23 mouse cellular contexts compared by ENCODE assay signal in genomic region chr13:46041475-46041874, GRCm38 (mm10).
A peak's percentile ranks its signal among the peaks of the same experiment; 100 is the strongest.
DNase-seq lines count a peak whose midpoint lies in the region; ATAC-seq and TF ChIP-seq lines count a peak whose summit lies in the region.
"Had no signal": no experiment of that assay in that cellular context is flagged by ENCODE, and none has a peak within 500 bp of the region (broad histone marks: within the 10 kb centered on the region; RNA-seq: fewer than 3 reads in every experiment).

No protein-coding gene starts in this region.

- no peak for TF ChIP-seq POLR2A in brain, embryonic 14.5 days (IDR thresholded peaks at IDR 0.05; ENCODE audit: borderline replicate concordance, extremely low read depth, insufficient read depth, insufficient read length, poor library complexity, severe bottlenecking)

- H3K36me3 ChIP-seq in midbrain, embryonic 10.5 days, result no peaks in the 10 kb centered on the region
- H3K36me3 ChIP-seq in midbrain, embryonic 16.5 days (ENCODE audit: control insufficient read depth, insufficient read depth, low read length), result no peaks in the 10 kb centered on the region
- H3K36me3 ChIP-seq in forebrain, embryonic 13.5 days (ENCODE audit: poor library complexity, severe bottlenecking), result no peaks in the 10 kb centered on the region
- no peaks in the 10 kb centered on the region for H3K36me3 ChIP-seq in intestine, postnatal 0 days (ENCODE audit: control insufficient read depth, insufficient read depth)
- H3K36me3 ChIP-seq: embryonic facial prominence, embryonic 13.5 days; G1E; heart, embryonic 15.5 days; hindbrain, embryonic 13.5 days; intestine, embryonic 15.5 days had no signal

- H3K4me3 ChIP-seq in midbrain, embryonic 10.5 days, result no peak overlapping the region
- no peak overlapping the region for H3K4me3 ChIP-seq in midbrain, embryonic 16.5 days (ENCODE audit: low read depth, low read length)
- no peak overlapping the region for H3K4me3 ChIP-seq in forebrain, embryonic 13.5 days
- no peak overlapping the region for H3K4me3 ChIP-seq in intestine, postnatal 0 days (ENCODE audit: low read depth, low read length)
- H3K4me3 ChIP-seq: embryonic facial prominence, embryonic 13.5 days; heart, embryonic 15.5 days; hindbrain, embryonic 13.5 days; intestine, embryonic 15.5 days had no signal

- no peak overlapping the region for H3K9ac ChIP-seq in midbrain, embryonic 16.5 days (ENCODE audit: low read depth, low read length)
- no peak overlapping the region for H3K9ac ChIP-seq in forebrain, embryonic 13.5 days
- H3K9ac ChIP-seq in intestine, postnatal 0 days (ENCODE audit: low read depth, low read length), result no peak overlapping the region
- H3K9ac ChIP-seq: embryonic facial prominence, embryonic 13.5 days; heart, embryonic 15.5 days; hindbrain, embryonic 13.5 days; intestine, embryonic 15.5 days had no signal

- no peaks in the 10 kb centered on the region for H3K9me3 ChIP-seq in midbrain, embryonic 10.5 days (replicated peaks)
- H3K9me3 ChIP-seq in midbrain, embryonic 16.5 days (replicated peaks; ENCODE audit: control insufficient read depth, low read length, poor library complexity, severe bottlenecking), result no peaks in the 10 kb centered on the region
- no peaks in the 10 kb centered on the region for H3K9me3 ChIP-seq in forebrain, embryonic 13.5 days (replicated peaks)
- H3K9me3 ChIP-seq in intestine, postnatal 0 days (ENCODE audit: control insufficient read depth), result no peaks in the 10 kb centered on the region
- H3K9me3 ChIP-seq: embryonic facial prominence, embryonic 13.5 days; G1E; heart, embryonic 15.5 days; hindbrain, embryonic 13.5 days; intestine, embryonic 15.5 days had no signal

- 91% methylated on average over 4 of the region's 4 CpGs for WGBS in midbrain, embryonic 10.5 days
- 62% methylated on average over 4 of the region's 4 CpGs for WGBS in midbrain, embryonic 16.5 days
- WGBS in forebrain, embryonic 13.5 days, result 25% methylated on average over 4 of the region's 4 CpGs
- WGBS in intestine, postnatal 0 days, result 89% methylated on average over 4 of the region's 4 CpGs

- ATAC-seq in midbrain, embryonic 16.5 days, result no peak
- peak; percentile 36 for ATAC-seq in forebrain, embryonic 13.5 days
- no peak for ATAC-seq in CD4-positive, CD25-positive, alpha-beta regulatory T cell, adult 4 months
- no peak for ATAC-seq in intestine, postnatal 0 days
- ATAC-seq: activated CD4-positive, CD25-positive, alpha-beta regulatory T cell, adult 4 months; intestine, embryonic 15.5 days; Patski had no signal

- H3K27me3 ChIP-seq in midbrain, embryonic 10.5 days (ENCODE audit: low read depth, poor library complexity, severe bottlenecking), result no peaks in the 10 kb centered on the region
- no peaks in the 10 kb centered on the region for H3K27me3 ChIP-seq in midbrain, embryonic 16.5 days (ENCODE audit: control insufficient read depth, insufficient read depth, low read depth, low read length)
- no peaks in the 10 kb centered on the region for H3K27me3 ChIP-seq in forebrain, embryonic 13.5 days
- H3K27me3 ChIP-seq in intestine, postnatal 0 days (replicated peaks; ENCODE audit: control insufficient read depth, insufficient read depth, low read length), result no peaks in the 10 kb centered on the region
- H3K27me3 ChIP-seq: embryonic facial prominence, embryonic 13.5 days; heart, embryonic 15.5 days; hindbrain, embryonic 13.5 days; intestine, embryonic 15.5 days; Patski had no signal

- peaks cover 42% of the 10 kb centered on the region for H3K4me1 ChIP-seq in midbrain, embryonic 10.5 days
- H3K4me1 ChIP-seq in midbrain, embryonic 16.5 days (ENCODE audit: control insufficient read depth, insufficient read depth, low read length), result peaks cover 17% of the 10 kb centered on the region
- peaks cover 53% of the 10 kb centered on the region for H3K4me1 ChIP-seq in forebrain, embryonic 13.5 days
- H3K4me1 ChIP-seq in intestine, postnatal 0 days (replicated peaks; ENCODE audit: control insufficient read depth, insufficient read depth, low read length), result no peaks in the 10 kb centered on the region
- H3K4me1 ChIP-seq: embryonic facial prominence, embryonic 13.5 days had no signal

- H3K4me2 ChIP-seq in midbrain, embryonic 16.5 days (ENCODE audit: low read length), result no peak overlapping the region
- H3K4me2 ChIP-seq in forebrain, embryonic 13.5 days, result no peak overlapping the region
- H3K4me2 ChIP-seq in intestine, postnatal 0 days (replicated peaks; ENCODE audit: low read depth), result no peak overlapping the region
- H3K4me2 ChIP-seq: embryonic facial prominence, embryonic 13.5 days; heart, embryonic 11.5 days; heart, embryonic 15.5 days; hindbrain, embryonic 13.5 days; intestine, embryonic 15.5 days had no signal

- DNase-seq in midbrain, embryonic 10.5 days (ENCODE audit: low spot score), result no peak
- DNase-seq in brain, embryonic 14.5 days (ENCODE audit: low read depth), result peak; percentile 74
- DNase-seq in retina, embryonic 14.5 days (ENCODE audit: low spot score), result peak; percentile 35
- no peak for DNase-seq in ovary, postnatal 14 days (ENCODE audit: low spot score)
- DNase-seq: adrenal gland, postnatal 14 days; cerebellum, adult 18-20 months; cerebellum, adult 9-11 months; cerebellum, postnatal 36 days; gastrocnemius, postnatal 36 days; heart, adult 18-20 months; heart, postnatal 14 days had no signal

- 0 out of 2 replicates have a peak overlapping the region, but pooled peaks have one; percentile 23 for H3K27ac ChIP-seq in midbrain, embryonic 10.5 days (replicated peaks)
- H3K27ac ChIP-seq in midbrain, embryonic 16.5 days (ENCODE audit: low read length), result no peak overlapping the region
- H3K27ac ChIP-seq in forebrain, embryonic 13.5 days, result peak overlapping the region; percentile 54
- no peak overlapping the region for H3K27ac ChIP-seq in intestine, postnatal 0 days (ENCODE audit: low read depth, low read length)
- H3K27ac ChIP-seq: embryonic facial prominence, embryonic 13.5 days; heart, embryonic 15.5 days; hindbrain, embryonic 13.5 days; intestine, embryonic 15.5 days had no signal

- TF ChIP-seq CTCF in brain, embryonic 14.5 days (IDR thresholded peaks at IDR 0.05; ENCODE audit: borderline replicate concordance, extremely low read depth, insufficient read depth, insufficient read length), result no peak
- no peak for TF ChIP-seq CTCF in intestine, postnatal 0 days (IDR thresholded peaks at IDR 0.05; ENCODE audit: low read depth)

Comparison
In these comparisons a context has a peak if more than half of its experiments do, and no peak if none do; other contexts are left out.
1. H3K27ac ChIP-seq: peak in midbrain, embryonic 10.5 days (single experiment) and forebrain, embryonic 13.5 days (single experiment); none in midbrain, embryonic 16.5 days (single experiment) and intestine, postnatal 0 days (single experiment).
2. DNase-seq: peak in brain, embryonic 14.5 days (single experiment) and retina, embryonic 14.5 days (single experiment); none in midbrain, embryonic 10.5 days (single experiment) and ovary, postnatal 14 days (single experiment).